Mouse (Mus musculus) hindbrain, postnatal 0 days (tissue): Measurements from ENCODE around the gene Glp1r. TPM values are rescaled to one million over a fixed set of nuclear protein-coding genes. Genes with fewer than 3 reads are reported as not detected.

Experiments used
- ATAC-seq: fragments of 200-750 bp; cut with Nextera tagmentation; 2 replicates; pipeline ENCODE4 v1.8.0; 2017; ENCODE audit warnings: mild to moderate bottlenecking, moderate TSS enrichment, moderate library complexity
- DNase-seq: peaks from one replicate; pipeline ENCODE4 v3.0.0-alpha.2; 2015; ENCODE audit warnings: low spot score
- H3K27ac ChIP-seq: fragments of 300-500 bp; sonication (generic); 2 replicates; pipeline ENCODE4 v1.5.1; 2014; ENCODE audit warnings: mild to moderate bottlenecking
- H3K27me3 ChIP-seq: fragments of 300-500 bp; sonication (generic); 2 replicates; pipeline ENCODE4 v1.6.1; 2014; ENCODE audit warnings: low read length, mixed read lengths; ENCODE audit not compliant: insufficient read depth
- H3K36me3 ChIP-seq: fragments of 300-500 bp; sonication (generic); 2 replicates; pipeline ENCODE4 v1.6.1; 2014; ENCODE audit warnings: low read length, mixed read lengths; ENCODE audit not compliant: insufficient read depth
- H3K4me1 ChIP-seq: fragments of 300-500 bp; sonication (generic); 2 replicates; pipeline ENCODE4 v1.6.1; 2014; ENCODE audit warnings: antibody characterized with exemption, low read length, mixed read lengths; ENCODE audit not compliant: insufficient read depth
- H3K4me2 ChIP-seq: fragments of 300-500 bp; sonication (generic); 2 replicates; pipeline ENCODE4 v1.6.1; 2014; ENCODE audit warnings: low read depth, mild to moderate bottlenecking, low read length, moderate library complexity, mixed read lengths
- H3K4me3 ChIP-seq: fragments of 300-500 bp; sonication (generic); 2 replicates; pipeline ENCODE4 v1.5.1; 2014; ENCODE audit warnings: low read length
- H3K9ac ChIP-seq: fragments of 300-500 bp; sonication (generic); replicated peaks from 2 replicates; pipeline ENCODE4 v1.6.1; 2014; ENCODE audit warnings: mild to moderate bottlenecking, low read length, moderate library complexity, mixed read lengths
- H3K9me3 ChIP-seq: fragments of 300-500 bp; sonication (generic); 2 replicates; pipeline ENCODE4 v1.6.1; 2016; ENCODE audit warnings: low read length, mixed read lengths
- CTCF ChIP-seq: IDR thresholded peaks from 2 replicates; pipeline ENCODE4 v1.5.1; 2016; ENCODE audit warnings: antibody characterized with exemption, control low read depth, low read depth
- WGBS: fragments of 180-500 bp; shearing (Covaris S2); extraction: QIAGEN DNeasy Blood & Tissue Kit; methylation state at CpG from one replicate; pipeline ENCODE4 v1.1.7; 2014; 5-methylcytosine and 5-hydroxymethylcytosine counted together
- microRNA-seq, 2 experiments: library from miRNA; unstranded; fragments of <30 nt; microRNA quantifications; one replicate each; pipeline ENCODE4; 2016
- polyA plus RNA-seq: library from polyadenylated mRNA; unstranded; fragments of >200 nt; fragmentation: Nextera tagmentation; extraction: Ambion mirVana; gene quantifications from 2 replicates; pipeline ENCODE4 v1.2.1, GENCODE M21; 2015
- total RNA-seq: library from RNA; depleted of rRNA; stranded (reverse); fragments of >200 nt; gene quantifications from 2 replicates; pipeline ENCODE4 v1.2.3, GENCODE M21; 2014; rRNA removed

The Glp1r gene
- total and polyA plus RNA-seq, 2 experiments from 2014 or later = 0.83 to 2.8 TPM

DNA sequence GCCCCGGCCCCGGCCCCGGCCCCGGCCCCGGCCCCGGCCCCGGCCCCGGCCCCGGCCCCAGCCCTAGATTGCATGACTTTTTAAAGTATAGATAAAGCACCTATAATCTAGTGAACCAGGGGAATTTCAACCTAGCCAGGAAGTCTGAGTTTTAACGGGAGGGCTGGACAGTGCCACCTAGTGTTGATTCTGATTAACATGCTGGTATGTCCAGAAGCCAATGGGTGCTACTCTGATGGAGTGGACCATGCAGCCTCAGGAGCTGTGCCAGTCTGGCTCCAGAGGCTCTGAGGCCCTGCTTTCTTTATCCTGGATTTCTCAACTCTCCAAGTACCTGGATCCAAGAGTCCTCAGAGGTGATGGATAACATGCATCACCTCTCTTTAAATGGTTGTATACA lies 88.6 kb downstream of the Glp1r start:
- DNase-seq (peak; percentile 77), ATAC-seq (no peak)
- Histone ChIP-seq H3K9ac (no peak overlapping the region), H3K9me3 (no peaks in the 10 kb centered on the region), H3K27me3 (no peaks in the 10 kb centered on the region), H3K4me3 (no peak overlapping the region), H3K27ac (no peak overlapping the region), H3K4me2 (no peak overlapping the region), H3K36me3 (no peaks in the 10 kb centered on the region), H3K4me1 (no peaks in the 10 kb centered on the region)
- peak; percentile 74 for TF ChIP-seq CTCF
- WGBS = 78% methylated on average over 10 of the region's 10 CpGs

Small RNA genes lying within 50 kb of the gene (microRNA-seq; reads per million reads assigned to microRNA genes)
- gene Gm24026 = 0 reads per million in 2 experiments

Other genes starting within 250 kb of the Glp1r start
- gene Umodl1, start 52.8 kb downstream of the Glp1r start, total RNA-seq = 0.14 and 0.42 TPM in 2 replicates
- gene Umodl1, start 52.8 kb downstream of the Glp1r start, polyA plus RNA-seq = 0.06 and 0.15 TPM in 2 replicates
- gene Abcg1, start 155.9 kb downstream of the Glp1r start, total RNA-seq = 34.9 and 40.7 TPM in 2 replicates
- gene Abcg1, start 155.9 kb downstream of the Glp1r start, polyA plus RNA-seq = 17.4 and 18.9 TPM in 2 replicates
- gene Tff3, start 227.8 kb downstream of the Glp1r start, total RNA-seq = not detected in 2 replicates
- 0.44 and 0.55 TPM in 2 replicates for gene Tff3, start 227.8 kb downstream of the Glp1r start, polyA plus RNA-seq
- not detected in 2 replicates for gene Tff2, start 242.5 kb downstream of the Glp1r start, total RNA-seq
- not detected in 2 replicates for gene Tff2, start 242.5 kb downstream of the Glp1r start, polyA plus RNA-seq